Mouse (Mus musculus) thymus, postnatal 0 days (tissue): ENCODE data around the gene Olfr1467. TPM values are rescaled to one million over a fixed set of nuclear protein-coding genes. Genes with fewer than 3 reads are reported as not detected.

Source experiments
- DNase-seq: peaks from one replicate; pipeline ENCODE4 v3.0.0-alpha.2; 2015; ENCODE audit warnings: low spot score
- polyA plus RNA-seq: library from polyadenylated mRNA; unstranded; fragments of >200 nt; fragmentation: Nextera tagmentation; extraction: Ambion mirVana; gene quantifications from 2 replicates; pipeline ENCODE4 v1.2.1, GENCODE M21; 2015

Olfr1467 gene
- not detected in 2 replicates for polyA plus RNA-seq

DNA sequence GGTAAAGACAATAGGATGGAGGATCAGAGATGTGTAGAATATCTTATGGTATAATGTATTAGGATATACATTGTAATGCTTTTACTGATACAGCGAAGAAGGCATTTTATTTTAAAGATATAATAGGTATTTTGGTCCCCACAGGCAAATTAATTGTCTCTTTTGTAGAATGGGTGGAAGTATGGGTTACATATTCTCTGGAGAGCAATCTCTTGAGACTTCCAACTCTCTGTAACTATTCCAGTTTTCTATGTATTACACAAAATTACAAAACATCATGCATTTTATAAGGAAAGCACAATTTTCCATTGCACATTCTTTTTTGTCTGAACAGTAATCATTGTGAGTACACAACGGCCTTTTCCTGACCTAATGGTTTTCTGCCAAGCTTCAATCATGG lies at the start of gene Olfr1467:
Olfr1467 (plus strand) TSS at position 301 of the 400 bp plus-strand sequence.
- no peak for DNase-seq

DNA sequence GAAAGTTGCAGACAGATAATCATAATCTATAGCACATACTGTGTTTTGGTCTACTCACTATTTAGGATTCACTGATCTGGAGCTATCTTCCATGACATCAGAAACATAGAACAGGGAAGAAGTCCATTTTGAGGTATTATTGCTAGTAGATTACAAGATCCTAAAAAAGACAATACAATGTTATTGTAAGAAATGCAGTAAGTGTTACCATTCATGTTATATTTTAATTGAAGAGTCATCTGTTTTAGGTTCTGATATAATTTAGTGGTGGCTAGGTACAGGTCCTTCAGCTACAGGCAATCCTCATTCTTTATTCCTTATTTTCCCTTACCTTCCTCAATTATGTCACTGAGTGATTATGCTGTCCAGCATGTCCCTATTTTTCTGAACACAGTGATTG lies 46.6 kb upstream of the Olfr1467 start, which contains the start of gene Olfr1465:
Olfr1465 (minus strand) TSS at position 101 of the 400 bp plus-strand sequence.
- DNase-seq = no peak

DNA sequence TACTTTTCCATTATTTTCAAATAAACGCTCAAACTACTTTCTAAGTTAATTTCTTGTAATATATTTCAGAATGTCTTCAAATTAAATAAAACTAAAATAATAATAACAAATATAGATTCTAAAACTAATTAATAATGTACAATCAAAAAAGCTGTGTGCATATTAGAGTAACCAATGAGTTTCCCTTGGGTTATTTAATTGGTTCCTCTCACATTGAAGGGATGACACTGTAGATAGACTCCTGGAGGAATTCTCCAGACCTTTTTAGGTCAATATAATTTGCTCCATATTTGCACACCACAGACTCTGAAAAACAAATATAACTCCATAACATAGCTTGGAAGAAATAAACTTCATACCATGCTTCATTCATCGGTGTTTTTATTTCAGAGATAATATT lies 23.5 kb upstream of the Olfr1467 start, which contains the start of gene Olfr1466:
Olfr1466 (plus strand) TSS at position 301 of the 400 bp plus-strand sequence.
- DNase-seq = no peak

DNA sequence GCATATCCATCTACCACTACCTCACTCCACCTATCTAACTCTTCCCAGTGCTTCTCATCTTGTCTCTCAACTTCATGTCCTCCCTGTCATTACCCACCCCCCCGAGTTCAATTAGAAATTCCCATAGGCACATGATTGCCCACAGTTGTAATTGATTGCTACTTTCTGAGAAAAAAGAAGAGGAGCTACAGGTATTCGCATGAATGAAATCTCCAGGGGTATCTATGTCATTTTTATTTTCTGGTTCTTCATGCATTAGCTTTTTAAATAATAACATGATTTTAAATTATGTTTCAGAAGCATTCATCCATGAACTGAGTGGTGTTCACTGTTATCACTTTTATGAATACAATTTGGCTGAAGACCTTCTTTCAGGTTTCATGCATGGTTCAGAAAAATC lies 45.5 kb downstream of the Olfr1467 start, which contains the start of gene Olfr1469:
Olfr1469 (plus strand) TSS at position 301 of the 400 bp plus-strand sequence.
- DNase-seq = no peak

Other genes starting within 250 kb of the Olfr1467 start
- gene Olfr1459, start 212.7 kb upstream of the Olfr1467 start, polyA plus RNA-seq = not detected in 2 replicates
- not detected in 2 replicates for gene Olfr1461, start 199.2 kb upstream of the Olfr1467 start, polyA plus RNA-seq
- not detected in 2 replicates for gene Olfr1462, start 176.5 kb upstream of the Olfr1467 start, polyA plus RNA-seq
- gene Olfr1463, start 130.9 kb upstream of the Olfr1467 start, polyA plus RNA-seq = not detected in 2 replicates
- not detected in 2 replicates for gene Olfr1465, start 46.7 kb upstream of the Olfr1467 start, polyA plus RNA-seq
- gene Olfr1466, start 23.4 kb upstream of the Olfr1467 start, polyA plus RNA-seq = not detected in 2 replicates
- gene Olfr1469, start 45.6 kb downstream of the Olfr1467 start, polyA plus RNA-seq = not detected in 2 replicates
- not detected in 2 replicates for gene Olfr1471, start 81.2 kb downstream of the Olfr1467 start, polyA plus RNA-seq
- gene Olfr1472, start 93.8 kb downstream of the Olfr1467 start, polyA plus RNA-seq = not detected in 2 replicates
- not detected in 2 replicates for gene Olfr1474, start 107.3 kb downstream of the Olfr1467 start, polyA plus RNA-seq
- not detected in 2 replicates for gene Olfr1475, start 118.0 kb downstream of the Olfr1467 start, polyA plus RNA-seq
- not detected in 2 replicates for gene Olfr1477, start 138.3 kb downstream of the Olfr1467 start, polyA plus RNA-seq
- not detected in 2 replicates for gene Olfr1480, start 165.7 kb downstream of the Olfr1467 start, polyA plus RNA-seq
- gene Olfr1484, start 221.3 kb downstream of the Olfr1467 start, polyA plus RNA-seq = not detected in 2 replicates